Mouse (Mus musculus) layer of hippocampus, postnatal 14 days (tissue): ENCODE results near the gene Vmn1r12. TPM values are rescaled to one million over a fixed set of nuclear protein-coding genes. Genes with fewer than 3 reads are reported as not detected.
"Not testable (repeated sequence)": the region's sequence is repeated elsewhere in the genome, so short reads cannot be mapped to it uniquely, and the experiment has no call there.

ENCODE experiments used
- DNase-seq, 2 experiments: peaks; one replicate each; pipeline ENCODE4 v3.0.0; 2021 to 2022; ENCODE audit warnings: low spot score in 2 of 2, mixed read lengths in 1 of 2
- long read RNA-seq, 2 experiments: library from polyadenylated mRNA; stranded (forward); transcript quantifications; one replicate each; pipeline ENCODE4 v2.0.0; 2021
- total RNA-seq, 2 experiments: library from RNA; stranded (reverse); gene quantifications; 2 replicates each; pipeline ENCODE4 v1.2.3; 2021

Vmn1r12 gene
- total RNA-seq, result not detected
- long read RNA-seq, experiment 1, result 0 reads
- long read RNA-seq, experiment 2, result 0 reads

- no peak for DNase-seq
Observed at GRCm38 (mm10) chr6:57156619-57157018, at the start of gene Vmn1r12. Gene Vmn1r12 (plus strand): TSS chr6:57156919.

DNA sequence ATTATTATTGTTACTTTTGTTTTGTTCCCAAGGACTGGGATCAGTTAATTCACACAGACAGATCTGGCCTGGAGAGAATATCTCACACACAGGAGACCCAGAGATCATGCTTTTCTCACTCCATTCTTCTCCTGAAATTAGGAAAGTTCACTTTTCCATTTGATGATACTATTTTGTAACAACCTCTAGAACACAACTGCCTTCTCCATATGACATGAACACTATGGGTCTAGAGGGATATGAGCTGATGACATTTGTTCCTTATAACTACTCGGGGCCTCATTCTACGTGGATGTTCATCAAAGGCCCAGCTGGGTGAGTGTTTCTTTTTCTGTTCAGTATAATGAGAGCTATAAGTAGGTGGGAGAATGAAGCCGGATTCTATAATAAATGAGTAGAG lies 47.6 kb upstream of the Vmn1r12 start, which contains the start of gene Vmn1r10:
Gene Vmn1r10 (plus strand): TSS at position 301 of the 400 bp plus-strand sequence.
- DNase-seq, result no peak

DNA sequence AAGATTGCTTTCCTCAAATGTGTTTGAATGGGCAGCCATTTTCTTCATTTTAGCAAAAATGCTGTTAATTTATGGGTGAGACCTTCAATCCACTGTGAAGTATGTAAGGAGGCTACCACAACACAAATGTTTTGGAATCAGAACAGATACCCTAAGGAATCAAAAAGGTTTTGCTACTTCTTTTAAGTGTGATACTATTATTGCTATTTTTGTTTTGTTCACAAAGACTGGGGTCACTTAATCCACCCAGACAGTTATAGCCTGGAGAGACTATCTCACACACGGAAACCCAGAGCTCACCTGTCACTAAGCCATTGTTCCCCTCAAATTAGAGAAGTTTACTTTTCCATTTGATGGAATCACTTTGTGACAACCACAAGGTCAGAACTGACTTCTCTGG lies 23.6 kb upstream of the Vmn1r12 start, which contains the start of gene Vmn1r11:
Gene Vmn1r11 (plus strand): TSS at position 301 of the 400 bp plus-strand sequence.
- no peak for DNase-seq

- DNase-seq, result not testable (repeated sequence)
Observed at GRCm38 (mm10) chr6:57190016-57190415, 33.3 kb downstream of the Vmn1r12 start.

DNA sequence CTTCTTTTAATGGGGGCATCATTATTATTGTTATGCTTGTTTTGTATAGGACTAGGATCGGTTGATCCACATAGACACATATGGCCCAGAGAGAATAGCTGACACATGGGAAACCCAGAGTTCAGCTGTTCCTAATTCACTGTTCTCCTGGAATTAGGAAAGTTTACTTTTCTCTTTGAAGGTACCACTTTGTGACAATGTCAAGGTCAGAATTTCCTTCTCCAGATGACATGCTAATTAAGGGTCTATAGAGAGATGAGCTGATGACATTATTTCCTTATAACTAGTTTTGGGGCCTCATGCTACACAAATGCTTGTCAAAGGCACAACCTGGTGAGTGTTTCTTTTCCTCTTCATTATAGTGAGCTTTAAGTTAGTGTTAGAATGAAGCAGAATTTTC lies 46.3 kb downstream of the Vmn1r12 start, which contains the start of gene Vmn1r13:
Gene Vmn1r13 (plus strand): TSS at position 301 of the 400 bp plus-strand sequence.
- not testable (repeated sequence) for DNase-seq

Other genes with a start within 250 kb of the Vmn1r12 start
- gene Nt5c3, start 233.0 kb upstream of the Vmn1r12 start, total RNA-seq, result 10 to 100 TPM; 43.0 to 43.5 TPM
- under 1 TPM; 0.21 to 0.31 TPM for gene Vmn1r4, start 232.9 kb upstream of the Vmn1r12 start, total RNA-seq
- gene Vmn1r5, start 186.6 kb upstream of the Vmn1r12 start, total RNA-seq, result not detected
- not detected for gene Vmn1r6, start 159.7 kb upstream of the Vmn1r12 start, total RNA-seq
- not detected for gene Vmn1r7, start 131.6 kb upstream of the Vmn1r12 start, total RNA-seq
- gene Vmn1r8, start 124.6 kb upstream of the Vmn1r12 start, total RNA-seq, result not detected
- gene Vmn1r9, start 90.1 kb upstream of the Vmn1r12 start, total RNA-seq, result not detected
- gene Vmn1r10, start 47.5 kb upstream of the Vmn1r12 start, total RNA-seq, result not detected
- gene Vmn1r11, start 23.5 kb upstream of the Vmn1r12 start, total RNA-seq, result not detected
- gene Vmn1r13, start 46.4 kb downstream of the Vmn1r12 start, total RNA-seq, result not detected
- gene Vmn1r14, start 74.8 kb downstream of the Vmn1r12 start, total RNA-seq, result not detected
- not detected for gene Vmn1r15, start 101.0 kb downstream of the Vmn1r12 start, total RNA-seq
- not detected for gene Vmn1r16, start 172.6 kb downstream of the Vmn1r12 start, total RNA-seq
- gene Vmn1r17, start 206.8 kb downstream of the Vmn1r12 start, total RNA-seq, result not detected
- under 1 TPM; 0.05 TPM for gene Vmn1r18, start 238.9 kb downstream of the Vmn1r12 start, total RNA-seq
- gene Vmn1r19, start 246.9 kb downstream of the Vmn1r12 start, total RNA-seq, result not detected